10 mouse cellular contexts compared by ENCODE assay signal in genomic region chr7:112793903-112794302, GRCm38 (mm10).
DNase-seq lines count a peak whose midpoint lies in the region; ATAC-seq lines count a peak whose summit lies in the region.
"Had no signal": no experiment of that assay in that cellular context is flagged by ENCODE, and none has a peak within 500 bp of the region (broad histone marks: within the 10 kb centered on the region; RNA-seq: fewer than 3 reads in every experiment).

No protein-coding gene starts in this region.

- WGBS in embryonic facial prominence, embryonic 13.5 days = 41% methylated on average over 7 of the region's 7 CpGs
- 26% methylated on average over 7 of the region's 7 CpGs for WGBS in heart, embryonic 16.5 days
- 47% methylated on average over 7 of the region's 7 CpGs for WGBS in midbrain, embryonic 11.5 days

- H3K27me3 ChIP-seq in embryonic facial prominence, embryonic 13.5 days = no peaks in the 10 kb centered on the region
- H3K27me3 ChIP-seq in heart, embryonic 16.5 days (ENCODE audit: control insufficient read depth, insufficient read depth, low read length) = no peaks in the 10 kb centered on the region
- no peaks in the 10 kb centered on the region for H3K27me3 ChIP-seq in midbrain, embryonic 11.5 days (ENCODE audit: control insufficient read depth, insufficient read depth, low read length)

- peak; percentile 93 for DNase-seq in heart, adult 11 months
- DNase-seq in heart, postnatal 25 days (ENCODE audit: low spot score) = no peak
- no peak for DNase-seq in midbrain, embryonic 11.5 days (ENCODE audit: low spot score, missing footprints)
- DNase-seq in left cerebral cortex, adult 18-20 months (ENCODE audit: low spot score in 2 of 2) = no peak
- no peak for DNase-seq in adrenal gland, postnatal 4 days (ENCODE audit: low spot score in 2 of 2)
- DNase-seq: B cell, adult 2 months; kidney, adult 11 months had no signal

- no peak for ATAC-seq in embryonic facial prominence, embryonic 13.5 days (ENCODE audit: insufficient number of reproducible peaks, insufficient read depth, low FRiP score, low TSS enrichment, low read depth)
- ATAC-seq in heart, embryonic 16.5 days (replicated peaks; ENCODE audit: extremely low read depth, insufficient read depth, low FRiP score) = peak; percentile 46
- peak; percentile 38; the same call in 1 of the 2 replicates for ATAC-seq in midbrain, embryonic 11.5 days (ENCODE audit: low FRiP score)
- no peak for ATAC-seq in megakaryocyte-erythroid progenitor cell, adult 5-6 weeks (replicated peaks; ENCODE audit: low FRiP score, low TSS enrichment, poor library complexity, severe bottlenecking)

- no peak overlapping the region for H3K4me2 ChIP-seq in embryonic facial prominence, embryonic 13.5 days
- H3K4me2 ChIP-seq in heart, embryonic 16.5 days (ENCODE audit: low read depth, low read length) = no peak overlapping the region
- H3K4me2 ChIP-seq in midbrain, embryonic 11.5 days = no peak overlapping the region

- H3K36me3 ChIP-seq in embryonic facial prominence, embryonic 13.5 days = no peaks in the 10 kb centered on the region
- H3K36me3 ChIP-seq in heart, embryonic 16.5 days (ENCODE audit: control insufficient read depth, insufficient read depth) = no peaks in the 10 kb centered on the region
- no peaks in the 10 kb centered on the region for H3K36me3 ChIP-seq in midbrain, embryonic 11.5 days (ENCODE audit: control insufficient read depth, insufficient read depth, low read length)

- no peak overlapping the region for H3K9ac ChIP-seq in embryonic facial prominence, embryonic 13.5 days
- peak overlapping the region; percentile 29; the same call in 1 of the 2 replicates for H3K9ac ChIP-seq in heart, embryonic 16.5 days (ENCODE audit: low read length)
- H3K9ac ChIP-seq in midbrain, embryonic 11.5 days (ENCODE audit: low read length) = no peak overlapping the region

- peak overlapping the region; percentile 51 for H3K27ac ChIP-seq in embryonic facial prominence, embryonic 13.5 days
- peak overlapping the region; percentile 64 for H3K27ac ChIP-seq in heart, embryonic 16.5 days (ENCODE audit: low read length)
- peak overlapping the region; percentile 1; the same call in 1 of the 2 replicates for H3K27ac ChIP-seq in midbrain, embryonic 11.5 days (ENCODE audit: low read depth, low read length)

- no peak overlapping the region for H3K4me3 ChIP-seq in embryonic facial prominence, embryonic 13.5 days
- H3K4me3 ChIP-seq in heart, embryonic 16.5 days (ENCODE audit: low read length) = no peak overlapping the region
- no peak overlapping the region for H3K4me3 ChIP-seq in midbrain, embryonic 11.5 days (ENCODE audit: low read depth, low read length)

- no peaks in the 10 kb centered on the region for H3K9me3 ChIP-seq in embryonic facial prominence, embryonic 13.5 days
- no peaks in the 10 kb centered on the region for H3K9me3 ChIP-seq in heart, embryonic 16.5 days (replicated peaks; ENCODE audit: control insufficient read depth, low read length)
- H3K9me3 ChIP-seq in midbrain, embryonic 11.5 days (ENCODE audit: control insufficient read depth, low read length) = no peaks in the 10 kb centered on the region

- H3K4me1 ChIP-seq in embryonic facial prominence, embryonic 13.5 days = peaks cover 73% of the 10 kb centered on the region
- H3K4me1 ChIP-seq in heart, embryonic 16.5 days (ENCODE audit: control insufficient read depth, insufficient read depth, low read length) = peaks cover 42% of the 10 kb centered on the region
- peaks cover 16% of the 10 kb centered on the region for H3K4me1 ChIP-seq in midbrain, embryonic 11.5 days (ENCODE audit: control insufficient read depth, insufficient read depth, low read length)

- intact Hi-C loops in heart, postnatal 25 days (cut with DNase I) = loop anchor here (5.0 kb wide), 1 partner anchor 68 kb away; no protein-coding TSS in a partner anchor

Comparison
In these comparisons a context has a peak if more than half of its experiments do, and no peak if none do; other contexts are left out.
1. ATAC-seq: peak in heart, embryonic 16.5 days (single experiment) and midbrain, embryonic 11.5 days (single experiment); none in embryonic facial prominence, embryonic 13.5 days (single experiment) and megakaryocyte-erythroid progenitor cell, adult 5-6 weeks (single experiment).
2. H3K27ac ChIP-seq: peak in every context shown above with its lines; median percentile 64 in heart, embryonic 16.5 days; 51 in embryonic facial prominence, embryonic 13.5 days; 1 in midbrain, embryonic 11.5 days.